Mouse (Mus musculus) c-Kit-negative CD71-positive TER-119-positive erythroid progenitor cells, embryonic 14.5 days (primary cell): Measurements from ENCODE around the gene Slc33a1.

Experiments
- DNase-seq: peaks from one replicate; pipeline ENCODE4 v3.0.0-alpha.2; 2013; ENCODE audit warnings: low read depth, low spot score

The Slc33a1 gene

DNA sequence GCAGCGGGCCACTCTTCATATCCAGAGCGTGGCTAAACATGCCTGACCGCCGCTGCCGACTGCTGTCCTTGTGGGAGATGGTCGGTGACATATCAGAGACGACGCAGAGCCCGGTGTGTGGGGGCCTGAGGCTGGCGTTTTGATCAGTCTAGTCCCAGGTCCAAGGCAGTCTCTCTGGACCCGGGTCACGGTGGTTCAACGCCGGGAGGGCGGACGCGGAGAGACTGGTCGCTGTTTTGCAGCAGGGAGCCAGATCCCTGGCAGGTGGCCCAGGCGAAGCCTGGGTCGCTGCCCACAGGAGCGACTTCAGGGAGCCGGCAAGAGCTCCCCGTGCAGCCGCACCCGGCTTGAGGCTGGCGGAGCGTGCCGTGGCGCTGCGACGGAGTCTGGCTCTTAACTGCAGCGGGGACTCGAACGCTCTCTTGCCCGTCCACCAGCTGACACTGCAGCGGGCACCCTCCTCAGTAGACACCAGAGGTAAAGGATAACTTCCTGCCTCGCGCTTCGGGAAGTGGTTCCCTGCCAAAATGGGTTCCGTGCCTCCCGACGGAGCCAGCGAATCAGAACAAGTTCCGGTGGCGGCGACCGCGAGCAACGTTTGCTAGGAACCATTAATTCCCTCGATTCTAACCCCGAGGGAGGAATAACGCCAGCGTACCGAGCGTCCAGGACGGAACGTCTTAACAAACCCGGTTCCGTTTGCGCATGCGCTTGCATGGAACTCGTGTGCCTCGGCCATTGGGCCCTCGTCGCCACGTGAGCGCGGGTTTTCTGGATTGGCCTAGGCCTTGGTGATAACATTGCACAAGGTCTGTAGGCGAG, at the start of gene Slc33a1:
Slc33a1 (minus strand) TSS at position 669 of the 822 bp plus-strand sequence.
- peak; percentile 99 for DNase-seq

DNA sequence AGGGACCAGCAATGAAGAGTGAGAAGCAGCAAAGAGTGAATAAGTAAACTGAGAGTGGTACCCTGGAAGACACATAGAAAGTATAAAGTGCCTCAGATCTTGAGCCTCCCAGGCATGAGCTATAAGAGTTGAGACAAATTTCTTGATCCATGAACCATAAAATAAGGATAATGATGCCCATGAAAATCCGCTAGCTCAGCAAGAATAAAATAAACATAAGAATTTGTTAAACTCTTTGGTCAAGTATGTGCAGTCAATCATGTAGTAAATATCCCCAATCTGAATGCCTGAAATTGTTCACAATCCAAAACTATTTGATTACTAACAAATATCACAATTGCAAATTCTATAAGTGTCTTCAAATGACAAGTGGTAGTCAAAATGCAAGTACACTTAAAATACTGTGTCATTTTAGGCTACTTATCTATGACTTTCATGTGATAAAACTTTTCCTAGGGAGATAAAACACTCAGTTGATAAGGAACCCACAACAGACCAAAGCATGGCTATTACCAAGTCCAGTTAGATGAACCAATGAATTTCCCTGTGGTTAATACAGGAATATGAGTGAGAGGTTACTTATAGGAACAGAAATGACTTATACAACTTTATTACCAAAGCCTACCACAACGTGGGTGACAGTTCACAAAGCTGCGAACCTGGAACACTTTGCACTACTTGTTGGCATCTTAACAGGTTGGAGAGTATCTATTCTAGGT, 24.3 kb upstream of the Slc33a1 start:
- no peak for DNase-seq

DNA sequence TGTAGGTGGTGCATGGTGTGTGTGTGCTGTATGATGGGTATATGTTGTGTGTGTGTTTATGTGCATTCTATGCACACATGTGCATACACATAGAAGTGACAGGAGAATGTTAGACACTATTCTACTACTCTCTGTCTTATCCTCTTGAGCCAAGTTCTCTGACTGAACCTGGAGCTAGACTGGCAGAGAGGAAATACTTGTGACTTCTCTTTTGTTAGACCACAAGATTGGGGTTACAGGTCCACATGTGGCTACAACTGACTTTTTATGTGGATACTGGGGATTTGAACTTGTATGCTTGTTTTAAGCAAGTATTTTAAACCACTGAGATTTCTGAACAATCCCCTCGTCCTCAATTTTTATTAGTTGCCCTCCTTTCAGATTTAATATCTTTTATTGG, 22.1 kb upstream of the Slc33a1 start:
- no peak for DNase-seq

DNA sequence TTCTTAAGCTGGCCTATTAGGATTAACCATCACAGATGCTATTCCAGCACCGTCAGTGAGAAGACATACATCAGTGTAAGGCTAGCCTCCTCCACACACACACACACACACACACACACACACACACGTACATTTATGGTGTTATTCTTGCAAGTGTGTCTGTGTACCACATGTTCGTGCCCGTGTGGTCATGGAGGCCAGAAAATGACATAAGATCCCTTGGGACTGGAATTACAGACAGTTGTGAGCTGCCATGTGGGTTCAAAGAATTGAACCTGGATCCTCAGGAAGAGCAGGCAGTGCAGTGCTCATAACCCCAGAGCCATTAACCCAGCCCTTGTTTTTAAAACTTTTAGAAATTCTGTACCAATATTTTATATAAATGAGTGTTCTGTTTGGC, 13.3 kb upstream of the Slc33a1 start:
- no peak for DNase-seq

DNA sequence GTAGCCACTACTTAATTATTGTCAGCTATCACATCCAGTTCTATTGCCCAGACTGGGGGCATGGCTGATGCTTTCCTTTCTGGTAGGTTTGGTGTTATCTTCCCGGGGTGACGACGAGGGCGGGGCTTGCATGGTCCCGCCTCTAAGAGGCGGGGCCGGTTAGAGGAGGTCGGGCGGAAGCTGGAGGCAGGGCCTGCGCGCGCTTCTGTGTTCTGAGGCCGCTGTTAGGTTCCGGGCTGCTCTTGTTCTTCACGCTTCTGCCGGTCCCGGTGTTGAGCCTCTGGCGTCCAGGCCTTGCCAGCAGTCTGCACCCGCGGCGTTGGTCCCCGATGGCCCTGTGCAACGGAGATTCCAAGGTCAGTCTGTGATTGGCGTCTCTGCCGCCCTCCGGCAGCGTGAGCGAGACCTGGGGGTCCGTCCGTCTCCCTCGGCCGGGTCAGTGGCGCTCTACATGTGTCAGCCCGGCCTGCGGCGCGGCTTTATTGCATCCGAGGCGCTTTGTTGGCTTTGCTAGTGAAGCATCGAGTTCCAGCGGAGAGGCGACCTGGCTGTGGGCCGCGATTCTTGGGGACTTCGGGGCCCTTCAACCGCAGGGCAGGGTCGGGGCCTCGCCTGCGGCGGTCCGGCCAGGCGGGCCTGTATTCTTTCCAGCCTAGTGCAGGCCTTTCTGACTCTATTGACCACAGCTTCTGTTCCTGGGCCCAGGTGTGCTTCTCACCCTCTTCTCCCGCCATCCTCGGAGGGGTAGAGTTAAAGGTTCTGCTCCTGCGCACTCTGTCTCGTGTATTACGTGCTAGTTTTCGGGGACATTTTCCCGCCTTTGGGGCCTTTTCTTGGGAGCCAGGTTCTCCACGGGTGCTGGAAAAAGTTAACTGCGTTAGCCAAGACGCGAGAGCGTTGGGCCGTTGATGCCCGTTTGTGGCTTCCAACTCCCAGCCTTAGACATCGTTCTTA, 11.7 kb upstream of the Slc33a1 start, which contains the start of gene Gmps:
Gmps (plus strand) TSS at position 152 of the 954 bp plus-strand sequence.
- DNase-seq: peak; percentile 89

DNA sequence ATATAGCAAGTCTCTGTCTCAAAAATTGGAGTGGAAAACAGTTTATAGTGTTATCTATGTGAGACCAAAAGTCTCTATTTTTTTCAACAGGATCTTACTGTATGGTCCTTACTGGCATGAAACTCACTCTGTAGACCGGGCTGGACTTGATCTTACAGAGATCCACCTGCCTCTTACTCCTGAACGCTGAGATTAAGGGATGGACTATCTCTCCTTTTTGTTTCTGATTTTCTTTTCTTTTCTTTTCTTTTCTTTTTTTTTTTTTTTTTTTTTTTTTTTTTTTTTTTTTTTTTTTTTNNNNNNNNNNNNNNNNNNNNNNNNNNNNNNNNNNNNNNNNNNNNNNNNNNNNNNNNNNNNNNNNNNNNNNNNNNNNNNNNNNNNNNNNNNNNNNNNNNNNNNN, 1.4 kb upstream of the Slc33a1 start:
- no peak for DNase-seq

DNA sequence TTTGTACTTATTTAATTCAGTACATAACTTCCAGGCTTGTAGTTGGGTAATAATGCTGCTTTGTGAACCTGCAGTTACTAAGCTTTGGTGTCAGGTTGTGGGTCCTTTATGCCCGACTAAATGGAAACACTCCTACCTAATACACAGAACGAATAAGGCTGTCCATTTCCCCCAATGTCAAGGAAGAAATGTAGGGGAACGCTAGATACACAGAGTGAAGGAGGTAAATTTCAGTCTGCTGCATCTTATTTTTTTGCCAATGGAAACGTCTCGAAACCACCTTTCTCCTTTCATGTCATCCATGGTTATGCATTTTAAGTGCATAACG, 318 bp upstream of the Slc33a1 start:
- no peak for DNase-seq

DNA sequence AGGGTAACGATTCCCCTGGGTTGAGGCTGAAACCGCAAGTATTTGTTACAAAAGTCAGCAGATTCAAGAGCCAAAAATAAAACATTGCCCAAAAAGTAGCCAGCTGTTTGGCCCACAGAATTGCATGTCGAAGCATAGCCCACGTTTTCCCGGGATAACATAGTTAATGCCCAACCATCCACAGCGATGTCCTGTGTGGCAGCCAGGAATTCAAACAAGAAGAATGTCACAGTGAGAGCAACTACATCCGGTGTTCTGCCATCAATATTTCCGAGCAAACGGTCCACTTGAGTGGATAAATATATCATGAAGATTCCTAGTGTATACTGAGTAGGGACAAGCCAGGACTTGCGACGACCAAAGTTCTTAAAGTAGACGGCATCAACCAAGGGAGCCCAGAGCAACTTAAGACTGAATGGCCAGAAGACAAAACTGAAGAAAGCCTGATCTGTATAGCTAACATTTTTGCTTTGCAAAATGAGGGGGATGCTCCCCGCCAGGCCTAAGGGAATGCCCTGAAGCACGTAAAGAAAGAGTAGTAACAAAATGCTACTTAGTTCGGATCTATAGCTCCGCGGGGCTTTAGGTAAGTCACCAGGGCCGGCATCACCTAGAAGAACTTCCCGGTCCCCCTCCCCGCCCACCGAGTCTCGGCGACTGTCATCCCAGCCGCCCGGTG, 1.0 kb downstream of the Slc33a1 start:
- peak; percentile 17 for DNase-seq

DNA sequence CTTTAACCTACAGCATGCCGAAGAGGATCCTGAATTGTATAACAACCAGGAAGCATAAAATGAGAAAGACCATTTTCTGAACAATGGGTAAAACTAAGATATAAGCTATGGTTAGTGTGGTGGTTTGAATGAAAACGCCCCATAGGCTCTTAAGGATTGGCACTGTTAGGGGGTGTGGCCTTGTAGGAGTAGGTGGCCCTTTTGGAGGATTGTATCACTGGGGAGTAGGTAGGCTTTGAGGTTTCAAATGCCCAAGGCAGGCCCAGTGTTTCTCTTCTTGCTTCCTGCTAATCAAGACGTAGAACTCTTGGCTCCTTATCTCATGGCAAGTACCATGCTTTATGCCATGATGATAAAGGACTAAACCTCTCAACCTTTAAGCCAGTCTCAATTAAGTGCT, 14.7 kb downstream of the Slc33a1 start:
- DNase-seq: no peak

DNA sequence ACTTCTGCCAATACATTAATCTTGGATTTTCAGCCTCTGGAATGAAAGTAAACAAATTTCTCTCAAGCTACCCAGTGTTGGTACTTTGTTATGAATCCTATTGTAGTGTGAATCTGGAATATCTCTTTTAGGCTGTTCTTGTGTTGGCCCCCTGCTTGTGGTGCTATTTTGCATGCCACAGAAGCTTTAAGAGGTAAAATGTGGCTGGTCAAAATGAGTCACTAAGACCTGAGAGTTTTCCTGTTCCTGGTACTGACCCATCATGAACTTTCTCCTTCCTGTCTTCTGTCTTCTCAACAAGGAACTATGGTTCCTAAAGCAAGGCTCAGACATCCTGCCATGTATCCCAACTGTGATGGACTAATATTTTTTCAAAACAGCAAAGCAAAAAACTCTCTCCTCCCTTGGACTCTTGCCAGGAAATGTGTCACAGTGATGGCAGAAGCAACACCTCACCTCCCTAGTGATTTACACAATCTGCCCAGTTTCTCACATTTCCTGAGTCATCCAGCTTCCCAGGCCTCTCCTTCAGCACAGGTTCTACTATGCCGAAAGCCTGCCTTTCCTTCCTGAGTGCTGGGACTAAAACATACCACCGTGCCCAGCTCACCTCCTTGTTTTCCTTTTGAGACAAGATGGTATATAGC, 23.2 kb downstream of the Slc33a1 start:
- no peak for DNase-seq

DNA sequence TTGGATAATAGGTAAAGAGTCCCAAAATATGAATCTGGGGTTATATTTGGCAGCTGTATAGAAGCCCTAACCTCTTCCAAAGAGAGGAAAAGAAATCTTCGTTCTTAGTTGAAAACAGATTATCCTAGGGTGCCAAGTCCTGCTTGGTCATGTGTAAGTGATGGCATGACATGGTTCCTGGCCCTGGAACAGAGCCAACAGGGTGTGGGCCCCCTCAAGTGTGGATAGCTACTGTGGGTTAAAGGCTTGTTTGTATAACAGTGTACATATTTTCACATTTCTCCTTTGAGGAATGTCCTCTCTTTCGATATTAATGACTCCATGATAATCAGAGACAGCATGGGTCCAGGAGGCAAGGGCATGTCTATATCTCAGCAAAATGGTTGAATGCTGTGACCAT, 25.6 kb downstream of the Slc33a1 start:
- no peak for DNase-seq

DNA sequence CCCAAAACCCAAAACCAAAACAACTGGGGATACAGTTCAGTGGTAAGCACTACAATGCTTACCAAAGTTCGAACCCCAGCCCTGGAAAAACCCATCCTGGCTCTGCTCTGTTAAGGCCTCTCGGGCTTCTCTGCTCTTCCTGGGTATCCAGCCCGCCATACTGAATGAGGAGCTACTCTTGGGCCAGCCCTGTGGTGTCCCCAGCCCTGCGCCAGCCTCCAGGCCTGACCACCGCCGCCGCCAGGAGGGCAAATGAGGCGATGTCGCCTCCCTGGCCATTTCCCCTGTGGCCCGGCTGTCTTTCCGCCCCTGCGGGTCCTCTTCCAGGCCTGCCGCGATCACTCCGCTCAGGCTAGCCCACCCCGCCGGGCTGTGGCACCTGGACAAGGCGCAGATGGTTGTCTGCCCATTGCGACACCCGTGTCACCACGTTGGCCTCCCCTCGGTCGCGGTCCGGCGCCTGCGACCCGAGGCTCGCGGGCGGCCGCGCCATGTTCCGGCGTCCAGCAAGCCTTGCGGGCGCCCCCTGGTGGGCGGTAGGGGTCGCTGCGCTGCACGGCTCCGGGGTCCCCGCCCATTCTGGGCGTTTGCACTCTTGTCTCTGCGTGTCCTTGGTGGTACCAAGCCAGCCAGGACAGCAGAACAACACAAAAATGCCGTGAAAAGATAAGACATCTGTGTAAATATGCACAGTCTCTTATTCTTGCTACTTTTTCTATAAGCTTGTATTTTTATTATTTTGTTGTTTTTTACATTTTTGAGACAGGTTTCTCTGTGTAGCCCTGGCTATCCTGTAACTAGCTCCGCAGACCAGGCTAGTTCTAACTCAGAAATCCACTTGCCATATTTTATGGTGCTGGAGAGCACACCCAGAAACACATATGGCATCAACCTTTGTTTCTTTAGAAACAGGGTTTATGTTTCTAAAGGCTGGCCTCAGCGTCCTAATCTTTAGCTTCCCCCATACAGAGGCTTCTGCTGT, 35.4 kb downstream of the Slc33a1 start, which contains the start of gene E130311K13Rik:
E130311K13Rik (minus strand) TSS at position 595 of the 982 bp plus-strand sequence.
- DNase-seq: peak; percentile 61

DNA sequence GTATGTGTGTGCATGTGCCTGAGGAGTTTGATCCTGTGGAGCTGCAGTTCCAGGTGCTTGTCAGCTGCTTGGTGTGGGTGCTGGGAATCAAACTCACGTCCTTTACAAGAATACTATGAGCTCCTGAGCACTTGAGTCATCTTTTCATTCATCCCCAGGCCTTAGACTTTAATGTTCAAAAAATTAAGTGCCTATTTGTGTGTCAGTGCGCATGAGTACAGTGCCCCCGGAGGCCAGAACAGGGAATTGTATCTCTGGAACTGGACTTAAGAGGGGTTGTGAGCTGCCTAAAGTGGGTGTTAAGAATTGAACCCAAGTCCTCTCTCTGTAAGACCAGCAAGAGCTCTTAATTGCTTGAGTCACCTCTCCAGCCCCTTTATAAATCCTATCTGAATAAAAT, 44.9 kb downstream of the Slc33a1 start:
- no peak for DNase-seq

DNA sequence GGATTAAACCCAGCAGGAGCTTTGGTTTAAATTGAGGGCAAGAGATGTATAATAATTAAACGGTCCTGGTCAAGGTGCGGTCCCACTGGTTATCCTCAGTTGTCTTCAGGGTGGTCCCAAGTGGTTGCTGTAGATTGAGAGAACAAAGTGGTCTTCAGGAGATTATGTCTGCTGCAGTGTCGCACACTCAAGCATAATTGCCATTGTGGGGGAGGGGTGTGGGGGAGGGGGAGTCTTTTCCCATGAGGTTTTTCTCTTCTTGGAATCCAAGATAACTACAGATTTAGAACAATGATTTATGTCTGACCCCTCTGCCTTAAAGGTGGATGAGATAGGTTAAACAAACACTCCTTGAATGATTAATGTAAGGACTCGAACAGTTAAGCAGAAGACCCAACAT, 54.3 kb downstream of the Slc33a1 start:
- DNase-seq: no peak

DNA sequence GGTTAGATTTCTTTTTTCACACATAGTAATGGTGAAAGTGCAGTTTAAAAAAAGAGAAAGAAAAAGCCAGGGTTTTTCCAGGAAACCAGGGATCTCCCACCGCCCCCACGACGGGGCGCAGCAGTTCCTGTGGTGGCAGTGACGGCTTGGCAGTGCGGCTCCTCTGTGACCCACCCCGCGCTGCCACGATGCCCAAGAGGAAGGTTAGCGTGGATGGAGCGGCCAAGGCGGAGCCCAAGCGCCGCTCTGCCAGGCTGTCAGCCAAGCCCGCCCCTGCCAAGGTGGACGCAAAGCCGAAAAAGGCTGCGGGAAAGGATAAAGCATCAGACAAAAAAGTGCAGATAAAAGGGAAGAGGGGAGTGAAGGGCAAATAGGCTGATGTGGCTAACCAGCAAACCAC, 59.3 kb downstream of the Slc33a1 start:
- DNase-seq: no peak

DNA sequence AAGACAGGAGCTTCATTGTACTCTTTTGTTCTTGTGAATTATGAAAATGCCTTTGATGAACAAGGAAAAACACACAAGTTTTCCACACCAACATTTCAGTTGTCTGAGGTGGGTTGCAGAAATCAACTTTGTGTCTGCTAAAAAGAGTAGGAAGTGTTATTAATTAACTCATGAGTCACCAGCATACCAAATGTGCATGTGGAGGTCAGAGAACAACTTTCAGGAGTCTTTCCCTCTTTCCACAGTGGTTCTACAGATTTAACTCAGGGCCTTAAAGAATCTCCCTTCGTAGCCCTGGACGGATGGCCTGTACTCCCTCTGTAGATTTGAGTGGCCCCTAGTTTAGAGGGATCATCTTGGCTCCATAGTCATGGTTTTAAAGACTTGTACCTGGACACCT, 60.4 kb downstream of the Slc33a1 start:
- DNase-seq: no peak

DNA sequence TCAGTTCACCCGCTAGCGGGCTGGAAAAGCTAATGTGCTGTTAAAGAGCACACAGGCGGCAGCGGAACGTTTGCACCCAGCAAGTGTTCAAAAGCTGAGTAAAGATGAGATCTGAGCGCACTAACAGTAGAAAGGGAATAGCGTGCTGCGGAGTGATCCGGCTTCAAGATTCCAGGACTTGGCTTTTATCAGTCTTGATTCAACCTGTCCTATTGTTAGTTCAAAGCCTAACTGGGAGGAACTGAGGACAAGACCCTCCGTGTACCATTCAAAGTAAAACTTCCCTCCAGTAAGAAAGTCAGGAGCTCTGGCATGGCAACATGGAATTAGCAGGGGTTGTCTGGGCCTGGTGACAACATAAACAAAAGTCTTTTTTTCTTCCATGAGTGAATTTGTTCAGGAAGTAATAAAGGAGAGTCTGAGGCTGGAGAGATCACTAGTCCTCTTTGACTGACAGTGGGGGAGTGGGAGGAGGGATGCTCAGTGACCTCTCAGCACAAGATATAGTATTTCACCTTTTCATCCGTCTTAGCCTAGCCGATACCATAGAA, 64.5 kb downstream of the Slc33a1 start:
- DNase-seq: no peak

DNA sequence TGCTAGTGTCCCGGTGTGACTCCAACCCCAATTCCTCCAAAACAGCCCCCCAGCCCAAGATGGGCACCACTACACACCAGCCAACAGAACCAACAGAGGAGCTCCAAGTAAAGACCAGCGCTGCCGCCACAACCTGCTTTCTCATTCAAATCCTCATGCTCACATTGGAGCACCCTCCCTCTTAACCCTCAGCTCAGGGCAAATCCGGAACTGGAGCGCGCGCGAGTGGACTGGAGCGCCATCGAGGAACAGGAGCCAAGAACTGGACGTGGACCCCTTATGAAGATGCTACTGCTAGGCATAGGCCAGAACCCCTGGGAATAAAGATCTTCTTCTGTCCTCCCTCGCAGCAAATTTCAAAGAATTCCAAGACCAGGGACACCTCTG, 65.3 kb downstream of the Slc33a1 start, which contains the start of gene Plch1:
Plch1 (minus strand) TSS at position 164 of the 387 bp plus-strand sequence.
- no peak for DNase-seq
